Mouse (Mus musculus): ENCODE measurements at regions not wholly inside any gene's neighbourhood (a gene's known extent, or its start where the extent isn't known, plus 50 kb on each side); places are given as distances from the start of the nearest gene placed in this dataset.
A peak's percentile ranks its signal among the peaks of the same experiment; 100 is the strongest.

GRCm38 (mm10) chr8:112219656-112220055 is 204.8 kb upstream of the Gm6793 start:
- Histone ChIP-seq H3K4me1 (ENCODE audit: control insufficient read depth, insufficient read depth, low read length) (no peaks in the 10 kb centered on the region), H3K36me3 (ENCODE audit: control insufficient read depth, insufficient read depth, low read length) (no peaks in the 10 kb centered on the region), H3K27me3 (ENCODE audit: control insufficient read depth, insufficient read depth, low read length) (no peaks in the 10 kb centered on the region), H3K4me3 (ENCODE audit: control insufficient read depth, low read depth, low read length) (no peak overlapping the region), H3K27ac (ENCODE audit: control insufficient read depth, insufficient read depth, low read depth, low read length) (no peak overlapping the region)
- TF ChIP-seq POLR2A (IDR thresholded peaks at IDR 0.05; ENCODE audit: control insufficient read depth, low read depth, low read length) (no peak), CTCF (IDR thresholded peaks at IDR 0.05; ENCODE audit: control insufficient read depth, insufficient read depth, insufficient replicate concordance, low read depth, low read length) (no peak)

GRCm38 (mm10) chr8:112212170-112212569 is 197.3 kb upstream of the Gm6793 start:
- no peaks in the 10 kb centered on the region for H3K36me3 ChIP-seq (ENCODE audit: control insufficient read depth, insufficient read depth, low read length)
- TF ChIP-seq POLR2A (IDR thresholded peaks at IDR 0.05; ENCODE audit: control insufficient read depth, low read depth, low read length), result no peak
- no peak for TF ChIP-seq CTCF (IDR thresholded peaks at IDR 0.05; ENCODE audit: control insufficient read depth, insufficient read depth, insufficient replicate concordance, low read depth, low read length)
- H3K4me1 ChIP-seq (ENCODE audit: control insufficient read depth, insufficient read depth, low read length), result no peaks in the 10 kb centered on the region
- no peak overlapping the region for H3K27ac ChIP-seq (ENCODE audit: control insufficient read depth, insufficient read depth, low read depth, low read length)
- H3K4me3 ChIP-seq (ENCODE audit: control insufficient read depth, low read depth, low read length), result no peak overlapping the region
- no peaks in the 10 kb centered on the region for H3K27me3 ChIP-seq (ENCODE audit: control insufficient read depth, insufficient read depth, low read length)

- Histone ChIP-seq H3K27ac (ENCODE audit: control insufficient read depth, insufficient read depth, low read depth, low read length) (no peak overlapping the region), H3K27me3 (ENCODE audit: control insufficient read depth, insufficient read depth, low read length) (no peaks in the 10 kb centered on the region), H3K4me1 (ENCODE audit: control insufficient read depth, insufficient read depth, low read length) (no peaks in the 10 kb centered on the region), H3K36me3 (ENCODE audit: control insufficient read depth, insufficient read depth, low read length) (no peaks in the 10 kb centered on the region), H3K4me3 (ENCODE audit: control insufficient read depth, low read depth, low read length) (no peak overlapping the region; the same call in 1 of the 2 replicates)
- TF ChIP-seq POLR2A (IDR thresholded peaks at IDR 0.05; ENCODE audit: control insufficient read depth, low read depth, low read length) (no peak), CTCF (IDR thresholded peaks at IDR 0.05; ENCODE audit: control insufficient read depth, insufficient read depth, insufficient replicate concordance, low read depth, low read length) (no peak)
These were observed 181.6 kb upstream of the Gm6793 start for GRCm38 (mm10) chr8:112196423-112196822.

GRCm38 (mm10) chr8:112195880-112196279 is 181.0 kb upstream of the Gm6793 start:
- no peak overlapping the region for H3K4me3 ChIP-seq (ENCODE audit: control insufficient read depth, low read depth, low read length)
- H3K4me1 ChIP-seq (ENCODE audit: control insufficient read depth, insufficient read depth, low read length), result no peaks in the 10 kb centered on the region
- TF ChIP-seq CTCF (IDR thresholded peaks at IDR 0.05; ENCODE audit: control insufficient read depth, insufficient read depth, insufficient replicate concordance, low read depth, low read length) (no peak), POLR2A (IDR thresholded peaks at IDR 0.05; ENCODE audit: control insufficient read depth, low read depth, low read length) (no peak)
- H3K27me3 ChIP-seq (ENCODE audit: control insufficient read depth, insufficient read depth, low read length), result no peaks in the 10 kb centered on the region
- no peaks in the 10 kb centered on the region for H3K36me3 ChIP-seq (ENCODE audit: control insufficient read depth, insufficient read depth, low read length)
- H3K27ac ChIP-seq (ENCODE audit: control insufficient read depth, insufficient read depth, low read depth, low read length), result no peak overlapping the region

- Histone ChIP-seq H3K4me3 (ENCODE audit: control insufficient read depth, low read depth, low read length) (no peak overlapping the region), H3K4me1 (ENCODE audit: control insufficient read depth, insufficient read depth, low read length) (no peaks in the 10 kb centered on the region), H3K36me3 (ENCODE audit: control insufficient read depth, insufficient read depth, low read length) (no peaks in the 10 kb centered on the region), H3K27ac (ENCODE audit: control insufficient read depth, insufficient read depth, low read depth, low read length) (no peak overlapping the region), H3K27me3 (ENCODE audit: control insufficient read depth, insufficient read depth, low read length) (no peaks in the 10 kb centered on the region)
- TF ChIP-seq POLR2A (IDR thresholded peaks at IDR 0.05; ENCODE audit: control insufficient read depth, low read depth, low read length) (no peak), CTCF (IDR thresholded peaks at IDR 0.05; ENCODE audit: control insufficient read depth, insufficient read depth, insufficient replicate concordance, low read depth, low read length) (no peak)
These were observed 177.0 kb upstream of the Gm6793 start for GRCm38 (mm10) chr8:112191846-112192245.

- Histone ChIP-seq H3K4me1 (ENCODE audit: control insufficient read depth, insufficient read depth, low read length) (no peaks in the 10 kb centered on the region), H3K36me3 (ENCODE audit: control insufficient read depth, insufficient read depth, low read length) (no peaks in the 10 kb centered on the region), H3K27me3 (ENCODE audit: control insufficient read depth, insufficient read depth, low read length) (no peaks in the 10 kb centered on the region), H3K27ac (ENCODE audit: control insufficient read depth, insufficient read depth, low read depth, low read length) (no peak overlapping the region), H3K4me3 (ENCODE audit: control insufficient read depth, low read depth, low read length) (no peak overlapping the region)
- TF ChIP-seq POLR2A (IDR thresholded peaks at IDR 0.05; ENCODE audit: control insufficient read depth, low read depth, low read length), result no peak
- no peak for TF ChIP-seq CTCF (IDR thresholded peaks at IDR 0.05; ENCODE audit: control insufficient read depth, insufficient read depth, insufficient replicate concordance, low read depth, low read length)
These were observed 174.9 kb upstream of the Gm6793 start for GRCm38 (mm10) chr8:112189698-112190097.

GRCm38 (mm10) chr8:112170184-112170583 is 155.3 kb upstream of the Gm6793 start:
- Histone ChIP-seq H3K27ac (ENCODE audit: control insufficient read depth, insufficient read depth, low read depth, low read length) (no peak overlapping the region), H3K36me3 (ENCODE audit: control insufficient read depth, insufficient read depth, low read length) (no peaks in the 10 kb centered on the region), H3K4me3 (ENCODE audit: control insufficient read depth, low read depth, low read length) (no peak overlapping the region), H3K4me1 (ENCODE audit: control insufficient read depth, insufficient read depth, low read length) (no peaks in the 10 kb centered on the region), H3K27me3 (ENCODE audit: control insufficient read depth, insufficient read depth, low read length) (no peaks in the 10 kb centered on the region)
- TF ChIP-seq POLR2A (IDR thresholded peaks at IDR 0.05; ENCODE audit: control insufficient read depth, low read depth, low read length) (no peak), CTCF (IDR thresholded peaks at IDR 0.05; ENCODE audit: control insufficient read depth, insufficient read depth, insufficient replicate concordance, low read depth, low read length) (peak; percentile 59; the same call in 1 of the 2 replicates)

GRCm38 (mm10) chr8:112156656-112157055 is 141.8 kb upstream of the Gm6793 start:
- Histone ChIP-seq H3K27ac (ENCODE audit: control insufficient read depth, insufficient read depth, low read depth, low read length) (no peak overlapping the region), H3K27me3 (ENCODE audit: control insufficient read depth, insufficient read depth, low read length) (no peaks in the 10 kb centered on the region), H3K36me3 (ENCODE audit: control insufficient read depth, insufficient read depth, low read length) (no peaks in the 10 kb centered on the region), H3K4me3 (ENCODE audit: control insufficient read depth, low read depth, low read length) (no peak overlapping the region), H3K4me1 (ENCODE audit: control insufficient read depth, insufficient read depth, low read length) (no peaks in the 10 kb centered on the region)
- TF ChIP-seq POLR2A (IDR thresholded peaks at IDR 0.05; ENCODE audit: control insufficient read depth, low read depth, low read length) (no peak), CTCF (IDR thresholded peaks at IDR 0.05; ENCODE audit: control insufficient read depth, insufficient read depth, insufficient replicate concordance, low read depth, low read length) (no peak)
